Mouse (Mus musculus) midbrain, embryonic 11.5 days (tissue): ENCODE measurements around the gene Cblb. TPM values are rescaled to one million over a fixed set of nuclear protein-coding genes. Genes with fewer than 3 reads are reported as not detected.

ENCODE experiments used
- ATAC-seq: fragments of 200-750 bp; cut with Nextera tagmentation; 2 replicates; pipeline ENCODE4 v1.8.0; 2017; ENCODE audit warnings: moderate TSS enrichment, moderate library complexity; ENCODE audit not compliant: low FRiP score
- DNase-seq: peaks from one replicate; pipeline ENCODE4 v3.0.0; 2015; ENCODE audit warnings: low spot score; ENCODE audit errors: missing footprints
- H3K27ac ChIP-seq: fragments of 300-500 bp; sonication (generic); 2 replicates; pipeline ENCODE4 v1.5.1; 2014; ENCODE audit warnings: low read depth, low read length
- H3K27me3 ChIP-seq: fragments of 300-500 bp; sonication (generic); 2 replicates; pipeline ENCODE4 v1.6.1; 2014; ENCODE audit warnings: mild to moderate bottlenecking, low read length, moderate library complexity, mixed read lengths; ENCODE audit not compliant: control insufficient read depth, insufficient read depth
- H3K36me3 ChIP-seq: fragments of 300-500 bp; sonication (generic); 2 replicates; pipeline ENCODE4 v1.6.1; 2014; ENCODE audit warnings: mild to moderate bottlenecking, low read length, moderate library complexity, mixed read lengths; ENCODE audit not compliant: control insufficient read depth, insufficient read depth
- H3K4me1 ChIP-seq: fragments of 300-500 bp; sonication (generic); 2 replicates; pipeline ENCODE4 v1.6.1; 2014; ENCODE audit warnings: low read length; ENCODE audit not compliant: control insufficient read depth, insufficient read depth
- H3K4me2 ChIP-seq: fragments of 300-500 bp; sonication (generic); 2 replicates; pipeline ENCODE4 v1.6.1; 2014; ENCODE audit warnings: mild to moderate bottlenecking, moderate library complexity
- H3K4me3 ChIP-seq: fragments of 300-500 bp; sonication (generic); 2 replicates; pipeline ENCODE4 v1.5.1; 2014; ENCODE audit warnings: low read depth, low read length
- H3K9ac ChIP-seq: fragments of 300-500 bp; sonication (generic); 2 replicates; pipeline ENCODE4 v1.6.1; 2014; ENCODE audit warnings: low read length
- H3K9me3 ChIP-seq: fragments of 300-500 bp; sonication (generic); 2 replicates; pipeline ENCODE4 v1.6.1; 2016; ENCODE audit warnings: low read length; ENCODE audit not compliant: control insufficient read depth
- WGBS: fragments of 180-500 bp; shearing (Covaris S2); extraction: QIAGEN DNeasy Blood & Tissue Kit; methylation state at CpG from one replicate; pipeline ENCODE4 v1.1.7; 2014; 5-methylcytosine and 5-hydroxymethylcytosine counted together
- polyA plus RNA-seq: library from polyadenylated mRNA; unstranded; fragments of >200 nt; fragmentation: Nextera tagmentation; extraction: Ambion mirVana; gene quantifications from 2 replicates; pipeline ENCODE4 v1.2.1, GENCODE M21; 2014

The Cblb gene
- polyA plus RNA-seq, 1 experiment from 2014 or later: 38.6 TPM

DNA sequence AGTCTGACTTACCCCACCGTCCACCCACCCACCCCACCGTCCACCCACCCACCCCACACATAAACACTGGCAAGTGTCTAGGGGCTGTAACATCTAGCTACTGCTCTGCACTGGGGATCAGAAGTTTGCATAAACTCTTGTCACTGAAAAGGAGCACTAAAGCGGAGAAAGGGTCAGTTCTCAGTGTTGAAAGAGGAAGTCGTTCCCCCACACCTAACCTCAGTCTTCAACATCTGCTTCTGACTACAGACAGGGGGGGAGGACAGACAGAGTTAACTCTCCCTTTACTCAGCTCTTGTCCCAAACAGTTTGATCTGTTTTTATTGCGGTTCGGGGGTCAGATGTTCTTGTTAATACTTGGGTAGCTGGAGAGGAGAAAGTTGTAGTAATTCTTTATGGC, 59.9 kb downstream of the Cblb start:
- no peaks in the 10 kb centered on the region for H3K36me3 ChIP-seq
- ATAC-seq (no peak), DNase-seq (no peak)
- no peak overlapping the region for H3K9ac ChIP-seq
- no peaks in the 10 kb centered on the region for H3K9me3 ChIP-seq
- H3K27ac ChIP-seq: no peak overlapping the region
- whole genome bisulfite sequencing: 71% methylated on average over 6 of the region's 6 CpGs
- H3K27me3 ChIP-seq: no peaks in the 10 kb centered on the region
- no peak overlapping the region for H3K4me2 ChIP-seq
- H3K4me1 ChIP-seq: no peaks in the 10 kb centered on the region
- H3K4me3 ChIP-seq: no peak overlapping the region

DNA sequence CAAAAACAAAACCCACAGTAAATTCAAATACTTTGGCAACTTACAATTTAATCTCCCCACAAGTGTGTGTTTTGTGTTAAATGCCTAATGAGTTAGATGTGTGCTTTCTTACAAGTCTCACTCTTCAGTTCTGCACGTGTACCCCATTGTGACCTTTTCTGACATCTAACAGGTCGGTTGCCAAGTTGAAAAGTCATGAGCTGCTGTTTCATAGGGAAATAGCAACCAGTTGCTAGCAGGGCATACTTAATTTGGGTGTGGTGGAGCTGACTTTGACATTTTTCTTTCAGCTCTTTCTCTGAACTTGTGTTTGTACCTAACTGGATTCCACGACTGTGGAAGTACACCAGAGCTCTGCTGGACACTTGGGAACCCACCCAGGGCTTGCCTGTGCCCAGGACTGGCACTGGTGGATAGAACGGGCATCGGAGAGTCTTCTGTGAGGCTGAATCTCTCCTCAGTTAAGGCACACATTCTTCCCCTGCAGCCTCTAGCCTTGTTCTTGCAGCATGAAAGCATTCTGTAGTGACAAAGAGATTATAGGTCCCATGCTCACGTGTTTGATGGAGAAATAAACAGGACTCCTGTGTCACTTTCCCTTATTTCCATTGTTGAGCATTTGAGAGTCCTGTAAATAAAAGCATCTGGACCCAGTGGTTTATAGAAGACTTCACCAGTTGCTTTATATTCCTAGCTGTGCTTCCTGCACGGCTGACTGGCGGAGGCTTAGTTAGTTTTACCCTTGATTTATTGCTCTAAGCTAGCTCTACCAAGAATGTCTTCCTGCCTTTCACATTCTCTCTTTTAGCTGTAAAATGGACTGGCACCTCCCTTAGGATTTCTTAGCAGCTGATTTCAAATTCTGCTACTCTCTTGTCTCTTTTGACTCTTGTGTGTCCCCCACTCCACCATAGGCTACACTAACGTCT, 62.6 kb downstream of the Cblb start:
- H3K4me3 ChIP-seq: no peak overlapping the region
- no peaks in the 10 kb centered on the region for H3K4me1 ChIP-seq
- DNase-seq (no peak), ATAC-seq (no peak)
- H3K4me2 ChIP-seq: no peak overlapping the region
- 84% methylated on average over 9 of the region's 9 CpGs for WGBS
- no peaks in the 10 kb centered on the region for H3K27me3 ChIP-seq
- no peak overlapping the region for H3K27ac ChIP-seq
- H3K36me3 ChIP-seq: no peaks in the 10 kb centered on the region
- H3K9ac ChIP-seq: no peak overlapping the region
- no peaks in the 10 kb centered on the region for H3K9me3 ChIP-seq

DNA sequence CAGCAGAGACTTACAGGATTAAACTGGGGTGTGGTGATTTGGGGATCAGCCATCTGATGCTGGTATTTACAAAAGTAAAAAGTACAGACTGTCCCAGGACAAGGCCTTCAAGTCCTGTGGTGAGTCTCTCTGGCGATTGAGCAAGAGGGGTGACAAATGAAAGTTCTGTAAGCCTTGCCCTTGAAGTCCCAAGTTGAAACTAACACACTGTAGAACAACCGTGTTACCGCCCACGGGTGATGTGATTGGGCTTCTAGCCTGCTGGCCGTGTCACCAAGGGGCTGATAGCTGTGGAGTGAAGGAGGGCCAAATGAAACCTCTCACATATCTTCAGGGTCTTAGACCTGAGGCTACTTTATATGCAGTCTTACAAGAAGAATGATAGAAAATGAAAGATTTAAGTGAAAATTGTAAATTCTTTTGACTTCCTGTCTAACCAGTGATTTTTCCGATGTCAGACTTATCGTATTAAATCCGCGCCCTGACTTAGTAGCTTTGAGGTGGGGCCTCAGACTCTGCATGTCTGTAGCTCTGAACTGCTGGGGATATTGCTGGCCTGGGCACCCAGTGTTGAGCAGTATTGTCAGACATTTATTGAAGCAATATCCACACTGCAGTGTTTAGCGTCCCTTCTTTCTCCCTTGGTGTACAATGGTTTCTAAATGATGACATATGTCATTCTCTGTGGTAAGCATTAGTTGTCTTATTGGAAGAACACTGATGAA, 63.9 kb downstream of the Cblb start:
- 95% methylated on average over 10 of the region's 10 CpGs for WGBS
- Histone ChIP-seq H3K27me3 (no peaks in the 10 kb centered on the region), H3K36me3 (no peaks in the 10 kb centered on the region), H3K9me3 (no peaks in the 10 kb centered on the region), H3K27ac (no peak overlapping the region), H3K9ac (no peak overlapping the region), H3K4me1 (no peaks in the 10 kb centered on the region), H3K4me3 (no peak overlapping the region), H3K4me2 (no peak overlapping the region)
- DNase-seq: no peak
- ATAC-seq: no peak

DNA sequence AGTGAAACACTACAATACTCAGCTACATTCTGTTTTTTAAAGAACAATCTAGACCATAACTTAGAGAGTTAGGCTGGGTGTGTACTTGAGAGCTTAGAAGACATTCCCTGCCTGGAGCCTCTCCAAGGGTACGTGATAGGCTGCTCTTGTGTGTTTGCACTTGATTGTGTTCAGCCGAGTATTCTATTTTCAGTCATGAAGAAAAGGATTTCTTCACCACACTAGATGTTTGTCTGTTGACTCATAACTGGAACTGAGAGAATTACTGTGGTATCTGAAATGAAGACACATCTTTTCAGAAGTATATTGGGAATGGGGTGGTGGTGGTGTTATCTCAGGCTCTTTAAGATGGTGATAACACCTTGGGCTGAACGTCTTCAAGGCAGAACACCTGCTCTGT, 64.6 kb downstream of the Cblb start:
- no peak overlapping the region for H3K9ac ChIP-seq
- ATAC-seq (no peak), DNase-seq (no peak)
- H3K27me3 ChIP-seq: no peaks in the 10 kb centered on the region
- H3K27ac ChIP-seq: no peak overlapping the region
- H3K4me1 ChIP-seq: no peaks in the 10 kb centered on the region
- H3K9me3 ChIP-seq: no peaks in the 10 kb centered on the region
- H3K4me2 ChIP-seq: no peak overlapping the region
- 89% methylated on average over 3 of the region's 3 CpGs for WGBS
- no peak overlapping the region for H3K4me3 ChIP-seq
- no peaks in the 10 kb centered on the region for H3K36me3 ChIP-seq

DNA sequence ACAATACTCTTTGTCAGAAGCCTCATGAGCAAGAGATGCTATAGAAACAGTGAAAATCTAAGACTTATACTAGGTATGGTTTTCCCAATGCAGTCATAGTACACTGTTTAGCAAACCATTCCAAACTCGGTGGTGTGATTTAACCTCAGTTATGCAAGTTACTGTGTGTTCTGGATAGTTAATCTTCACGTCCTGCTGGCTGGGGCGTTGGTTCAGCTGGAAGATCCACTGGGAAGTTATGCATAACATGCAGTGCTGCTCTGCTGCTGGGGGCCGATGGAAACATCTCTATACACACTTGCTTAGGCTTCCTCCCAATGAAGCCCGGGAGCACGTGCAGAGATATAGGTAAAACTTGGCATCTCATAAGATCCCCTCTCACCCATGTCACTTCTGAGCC, 69.4 kb downstream of the Cblb start:
- no peaks in the 10 kb centered on the region for H3K9me3 ChIP-seq
- ATAC-seq: no peak
- WGBS: 82% methylated on average over 6 of the region's 6 CpGs

DNA sequence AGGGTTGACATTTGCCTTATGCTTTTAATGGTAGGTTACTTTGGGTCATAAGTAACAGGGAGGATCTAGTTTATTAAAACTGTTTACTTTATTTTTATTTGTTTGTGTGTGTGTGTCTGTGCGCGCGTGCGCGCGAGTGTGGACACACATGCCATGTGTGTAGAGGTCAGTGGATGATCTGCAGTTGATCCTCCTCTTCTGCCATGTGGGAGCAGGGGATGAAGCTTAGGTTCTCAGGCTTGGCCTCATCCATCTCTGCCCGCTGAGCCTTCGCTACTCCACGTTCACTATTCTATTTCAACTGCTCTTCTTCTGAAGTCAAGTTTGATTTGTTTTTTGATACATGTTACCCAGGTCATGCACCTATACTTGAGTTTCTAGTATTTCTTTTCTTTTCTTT, 73.6 kb downstream of the Cblb start:
- no peak overlapping the region for H3K4me2 ChIP-seq
- no peak for ATAC-seq

More for the DNA sequence above, 69.4 kb downstream of the Cblb start:
- Histone ChIP-seq H3K9ac (no peak overlapping the region), H3K36me3 (no peaks in the 10 kb centered on the region), H3K4me3 (no peak overlapping the region), H3K4me2 (no peak overlapping the region), H3K27ac (no peak overlapping the region), H3K4me1 (no peaks in the 10 kb centered on the region), H3K27me3 (no peaks in the 10 kb centered on the region)
- DNase-seq: no peak

DNA sequence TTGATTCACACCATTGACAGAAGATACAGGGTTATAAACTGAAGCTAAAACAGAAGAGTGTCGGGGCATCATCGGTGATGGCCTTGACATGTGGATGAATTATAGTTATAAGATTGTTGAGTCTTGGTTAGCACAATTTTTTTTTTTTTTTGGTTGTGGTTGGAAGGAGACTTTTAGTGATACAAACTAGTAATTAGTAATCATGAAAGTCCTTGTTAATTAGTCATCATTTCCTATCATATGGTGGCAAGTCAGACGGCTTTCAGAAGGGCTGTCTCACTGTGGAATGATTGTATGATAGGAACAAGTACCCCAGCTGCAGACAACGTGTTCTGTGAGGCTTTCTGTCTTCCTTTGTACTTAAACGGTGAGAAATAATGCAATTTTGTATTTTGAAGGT, 76.8 kb downstream of the Cblb start:
- Histone ChIP-seq H3K27ac (no peak overlapping the region), H3K4me1 (no peaks in the 10 kb centered on the region), H3K9ac (no peak overlapping the region), H3K36me3 (no peaks in the 10 kb centered on the region), H3K4me3 (no peak overlapping the region), H3K27me3 (no peaks in the 10 kb centered on the region), H3K9me3 (no peaks in the 10 kb centered on the region), H3K4me2 (no peak overlapping the region)
- DNase-seq (no peak), ATAC-seq (no peak)
- 94% methylated on average over 5 of the region's 5 CpGs for WGBS

More for the DNA sequence above, 73.6 kb downstream of the Cblb start:
- H3K9ac ChIP-seq: no peak overlapping the region
- H3K4me1 ChIP-seq: no peaks in the 10 kb centered on the region
- H3K36me3 ChIP-seq: no peaks in the 10 kb centered on the region
- 97% methylated on average over 9 of the region's 9 CpGs for WGBS
- H3K9me3 ChIP-seq: no peaks in the 10 kb centered on the region
- no peak overlapping the region for H3K4me3 ChIP-seq
- no peak for DNase-seq
- H3K27ac ChIP-seq: no peak overlapping the region
- no peaks in the 10 kb centered on the region for H3K27me3 ChIP-seq

DNA sequence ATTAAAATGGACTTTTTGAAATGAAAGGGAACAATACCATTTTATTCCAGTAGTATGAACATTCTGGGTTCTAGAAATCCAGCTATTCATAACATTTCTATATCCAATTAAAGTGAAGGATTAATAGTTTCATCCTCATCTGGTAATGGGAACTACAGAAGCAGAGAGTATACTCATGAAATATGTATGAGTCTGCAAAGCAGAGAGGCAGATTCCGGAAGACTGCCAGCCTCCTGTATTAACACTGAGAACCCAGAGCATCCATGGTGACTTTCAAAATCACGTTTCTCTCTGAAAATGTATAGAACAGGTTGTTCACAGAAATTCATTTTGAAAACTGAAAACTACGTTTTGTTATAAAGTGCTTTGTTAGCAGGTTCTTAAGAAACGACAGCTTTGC, 83.4 kb downstream of the Cblb start:
- Histone ChIP-seq H3K4me1 (no peaks in the 10 kb centered on the region), H3K27ac (no peak overlapping the region), H3K36me3 (no peaks in the 10 kb centered on the region), H3K9me3 (no peaks in the 10 kb centered on the region), H3K4me2 (no peak overlapping the region), H3K27me3 (no peaks in the 10 kb centered on the region), H3K4me3 (no peak overlapping the region), H3K9ac (no peak overlapping the region)
- DNase-seq (no peak), ATAC-seq (peak; percentile 62; the same call in 1 of the 2 replicates)
- 66% methylated on average over 4 of the region's 4 CpGs for WGBS

DNA sequence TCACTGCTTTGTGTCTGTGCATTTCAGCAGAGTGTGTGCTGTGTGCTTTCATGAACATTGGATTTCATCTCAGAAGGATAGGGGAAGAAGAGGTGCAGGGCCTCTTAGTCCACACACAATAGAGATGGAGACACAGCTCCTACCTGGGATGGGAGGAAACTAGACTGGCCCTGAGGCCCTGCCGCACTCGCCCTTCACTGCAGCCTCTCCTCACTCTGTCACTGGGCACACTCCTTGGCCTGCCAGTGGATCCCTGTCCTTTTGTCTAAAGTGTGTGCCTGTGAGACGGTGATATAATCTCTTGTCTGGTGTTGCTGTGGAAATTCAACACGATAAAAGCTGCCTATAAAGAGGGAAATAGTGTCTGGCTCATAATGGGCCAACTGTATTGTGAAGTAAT, 88.0 kb downstream of the Cblb start:
- H3K9me3 ChIP-seq: no peaks in the 10 kb centered on the region
- no peak overlapping the region for H3K27ac ChIP-seq
- WGBS: 80% methylated on average over 4 of the region's 4 CpGs
- H3K4me1 ChIP-seq: no peaks in the 10 kb centered on the region
- H3K4me2 ChIP-seq: no peak overlapping the region
- H3K27me3 ChIP-seq: no peaks in the 10 kb centered on the region
- no peaks in the 10 kb centered on the region for H3K36me3 ChIP-seq
- ATAC-seq (no peak), DNase-seq (no peak)
- H3K9ac ChIP-seq: no peak overlapping the region
- H3K4me3 ChIP-seq: no peak overlapping the region
